10 mouse cellular contexts compared by ENCODE assay signal in the genomic region with DNA sequence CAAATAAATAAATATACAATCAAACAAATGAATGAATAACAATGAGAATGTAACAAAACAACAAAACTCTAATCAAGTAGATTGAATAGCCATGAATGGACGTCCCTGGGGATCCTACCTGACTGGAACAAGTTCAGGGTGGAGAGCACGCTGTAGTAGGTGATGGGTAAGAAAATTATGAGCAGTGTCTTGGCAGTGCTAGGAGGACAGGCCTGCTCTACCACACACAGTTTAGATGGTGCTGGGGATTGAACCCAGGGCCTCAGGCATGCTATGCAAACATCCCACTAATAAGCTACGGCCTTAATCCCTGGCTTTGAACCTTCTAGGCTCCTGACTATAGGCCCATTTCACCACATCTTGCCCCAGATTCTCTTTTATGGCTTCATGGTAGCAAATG. TPM values are rescaled to one million over a fixed set of nuclear protein-coding genes. Genes with fewer than 3 reads are reported as not detected.
DNase-seq lines count a peak whose midpoint lies in the region; ATAC-seq and TF ChIP-seq lines count a peak whose summit lies in the region.
"Had no signal": no experiment of that assay in that cellular context is flagged by ENCODE, and none has a peak within 500 bp of the region (broad histone marks: within the 10 kb centered on the region; RNA-seq: fewer than 3 reads in every experiment).

No protein-coding gene starts in this region.

- intact Hi-C loops in left cerebral cortex, postnatal 36 days (cut with DNase I) = loop anchor here (5.0 kb wide), 1 partner anchor 35 kb away; the partner anchor contains the start of gene B9d2

- TF ChIP-seq CTCF in liver, embryonic 14.5 days (IDR thresholded peaks at IDR 0.05; ENCODE audit: low read depth) = no peak
- no peak for TF ChIP-seq CTCF in stomach, postnatal 0 days (IDR thresholded peaks at IDR 0.05; ENCODE audit: low read depth)

- H3K4me2 ChIP-seq in forebrain, embryonic 16.5 days (ENCODE audit: low read length) = no peak overlapping the region
- H3K4me2 ChIP-seq in lung, embryonic 15.5 days = peak overlapping the region; percentile 74
- H3K4me2 ChIP-seq in liver, embryonic 14.5 days (ENCODE audit: low read depth) = peak overlapping the region; percentile 86
- peak overlapping the region; percentile 3; the same call in 1 of the 2 replicates for H3K4me2 ChIP-seq in stomach, postnatal 0 days (replicated peaks; ENCODE audit: low read depth)

- H3K9me3 ChIP-seq in forebrain, embryonic 10.5 days = no peaks in the 10 kb centered on the region
- no peaks in the 10 kb centered on the region for H3K9me3 ChIP-seq in forebrain, embryonic 16.5 days (ENCODE audit: control insufficient read depth, low read length)
- H3K9me3 ChIP-seq in lung, embryonic 15.5 days = no peaks in the 10 kb centered on the region
- H3K9me3 ChIP-seq in liver, embryonic 14.5 days (ENCODE audit: control insufficient read depth, low read length) = no peaks in the 10 kb centered on the region
- H3K9me3 ChIP-seq in stomach, postnatal 0 days (ENCODE audit: control insufficient read depth, low read length) = no peaks in the 10 kb centered on the region

- 89% methylated on average over 3 of the region's 3 CpGs for WGBS in forebrain, embryonic 10.5 days
- 83% methylated on average over 3 of the region's 3 CpGs for WGBS in forebrain, embryonic 16.5 days
- 88% methylated on average over 3 of the region's 3 CpGs for WGBS in lung, embryonic 15.5 days
- WGBS in liver, embryonic 14.5 days (ENCODE audit: insufficient replicate concordance) = 77% methylated on average over 3 of the region's 3 CpGs
- WGBS in stomach, postnatal 0 days = 85% methylated on average over 3 of the region's 3 CpGs

- no peak for TF ChIP-seq EP300 in liver, embryonic 14.5 days (IDR thresholded peaks at IDR 0.05; ENCODE audit: low read depth)
- TF ChIP-seq EP300 in stomach, postnatal 0 days (optimal IDR thresholded peaks at IDR 0.05) = no peak

- ATAC-seq in forebrain, embryonic 16.5 days = no peak
- ATAC-seq in lung, embryonic 15.5 days (ENCODE audit: borderline replicate concordance, extremely low read depth, low FRiP score, low TSS enrichment) = no peak
- no peak for ATAC-seq in liver, embryonic 14.5 days (ENCODE audit: insufficient read depth)
- no peak for ATAC-seq in stomach, postnatal 0 days (ENCODE audit: low FRiP score, low TSS enrichment)

- H3K27me3 ChIP-seq in forebrain, embryonic 10.5 days (ENCODE audit: poor library complexity, severe bottlenecking) = no peaks in the 10 kb centered on the region
- H3K27me3 ChIP-seq in forebrain, embryonic 16.5 days (replicated peaks; ENCODE audit: control insufficient read depth, insufficient read depth, low read length) = no peaks in the 10 kb centered on the region
- H3K27me3 ChIP-seq in lung, embryonic 15.5 days = no peaks in the 10 kb centered on the region
- no peaks in the 10 kb centered on the region for H3K27me3 ChIP-seq in liver, embryonic 14.5 days (ENCODE audit: control insufficient read depth, insufficient read depth, low read length)
- H3K27me3 ChIP-seq in stomach, postnatal 0 days (ENCODE audit: control insufficient read depth, insufficient read depth, low read length) = no peaks in the 10 kb centered on the region

- peak overlapping the region; percentile 72; the same call in 1 of the 2 replicates for H3K4me3 ChIP-seq in forebrain, embryonic 10.5 days
- no peak overlapping the region for H3K4me3 ChIP-seq in forebrain, embryonic 16.5 days (replicated peaks; ENCODE audit: low read length)
- H3K4me3 ChIP-seq in lung, embryonic 15.5 days = peak overlapping the region; percentile 61; the same call in 1 of the 2 replicates
- peak overlapping the region in 1 of 2 experiments; percentile 76; a peak in 2 of 4 replicates for H3K4me3 ChIP-seq in liver, embryonic 14.5 days (ENCODE audit: insufficient read depth in 1 of 2, low read depth in 2 of 2, low read length in 2 of 2)
- no peak overlapping the region for H3K4me3 ChIP-seq in stomach, postnatal 0 days (ENCODE audit: low read depth, low read length)

- H3K9ac ChIP-seq in forebrain, embryonic 16.5 days (replicated peaks; ENCODE audit: low read depth, low read length) = no peak overlapping the region
- no peak overlapping the region for H3K9ac ChIP-seq in lung, embryonic 15.5 days
- H3K9ac ChIP-seq in liver, embryonic 14.5 days (replicated peaks) = peak overlapping the region; percentile 76; the same call in 1 of the 2 replicates
- H3K9ac ChIP-seq in stomach, postnatal 0 days (ENCODE audit: low read length) = no peak overlapping the region

- H3K36me3 ChIP-seq in forebrain, embryonic 10.5 days (replicated peaks) = peaks cover 71% of the 10 kb centered on the region
- peaks cover 35% of the 10 kb centered on the region for H3K36me3 ChIP-seq in forebrain, embryonic 16.5 days (ENCODE audit: control insufficient read depth, insufficient read depth)
- peaks cover 58% of the 10 kb centered on the region for H3K36me3 ChIP-seq in lung, embryonic 15.5 days
- peaks cover 55% of the 10 kb centered on the region for H3K36me3 ChIP-seq in liver, embryonic 14.5 days (replicated peaks; ENCODE audit: control insufficient read depth, insufficient read depth, low read depth)
- H3K36me3 ChIP-seq in stomach, postnatal 0 days (ENCODE audit: control insufficient read depth, insufficient read depth, low read length) = peaks cover 29% of the 10 kb centered on the region

- peaks cover 23% of the 10 kb centered on the region for H3K4me1 ChIP-seq in forebrain, embryonic 10.5 days
- peaks cover 19% of the 10 kb centered on the region for H3K4me1 ChIP-seq in forebrain, embryonic 16.5 days (replicated peaks; ENCODE audit: control insufficient read depth, insufficient read depth, low read length)
- H3K4me1 ChIP-seq in lung, embryonic 15.5 days = peaks cover 20% of the 10 kb centered on the region
- H3K4me1 ChIP-seq in liver, embryonic 14.5 days (replicated peaks; ENCODE audit: control insufficient read depth in 2 of 2, insufficient read depth in 2 of 2, low read length in 1 of 2) = peaks cover 11 to 18% of the 10 kb centered on the region in 2 experiments
- H3K4me1 ChIP-seq in stomach, postnatal 0 days (replicated peaks; ENCODE audit: control insufficient read depth, insufficient read depth) = peaks cover 7% of the 10 kb centered on the region; the same call in 1 of the 2 replicates

- no peak for DNase-seq in forebrain, embryonic 10.5 days (ENCODE audit: extremely low spot score, low spot score)
- no peak for DNase-seq in lung, postnatal 4 days
- no peak for DNase-seq in liver, embryonic 14.5 days (ENCODE audit: low read depth in 3 of 3, low spot score in 3 of 3)
- no peak for DNase-seq in stomach, postnatal 0 days (ENCODE audit: low spot score)
- no peak for DNase-seq in left cerebral cortex, postnatal 36 days (ENCODE audit: low spot score in 2 of 2)
- no peak for DNase-seq in cerebellum, adult 11-12 months
- DNase-seq: cerebellum, adult 2 months; gastrocnemius, postnatal 36 days had no signal

- H3K27ac ChIP-seq in forebrain, embryonic 10.5 days = no peak overlapping the region
- H3K27ac ChIP-seq in forebrain, embryonic 16.5 days (ENCODE audit: low read length) = no peak overlapping the region
- no peak overlapping the region for H3K27ac ChIP-seq in lung, embryonic 15.5 days
- H3K27ac ChIP-seq in liver, embryonic 14.5 days = no peak overlapping the region
- no peak overlapping the region for H3K27ac ChIP-seq in stomach, postnatal 0 days (replicated peaks)

RNA-seq across cellular contexts. Expression of gene Ccdc97, which starts 1.4 kb away (rescaled TPM):
- polyA plus RNA-seq in forebrain, embryonic 10.5 days (2016; fragmentation: Nextera tagmentation; extraction: Ambion mirVana) = 28.7 and 29.6 TPM in 2 replicates
- polyA plus RNA-seq in forebrain, embryonic 16.5 days (2015; fragmentation: Nextera tagmentation; extraction: Ambion mirVana) = 29.5 and 33.7 TPM in 2 replicates
- 18.2 and 19.2 TPM in 2 replicates for polyA plus RNA-seq in lung, embryonic 15.5 days (2015; fragmentation: Nextera tagmentation; extraction: Ambion mirVana)
- 17.1 and 19.5 TPM in 2 replicates for polyA plus RNA-seq in liver, embryonic 14.5 days (2012; rRNA removed)
- polyA plus RNA-seq in liver, embryonic 14.5 days (2014; fragmentation: Nextera tagmentation; extraction: Ambion mirVana) = 11.3 and 13.2 TPM in 2 replicates
- 7.9 and 10.2 TPM in 2 replicates for polyA plus RNA-seq in stomach, postnatal 0 days (2015; fragmentation: Nextera tagmentation; extraction: Ambion mirVana)
- 10 to 100 TPM; 61.2 TPM for total RNA-seq in left cerebral cortex, postnatal 36 days (2021)

RNA-seq across cellular contexts. Expression of gene Tgfb1, which starts 30.7 kb away (rescaled TPM):
- polyA plus RNA-seq in forebrain, embryonic 10.5 days (2016; fragmentation: Nextera tagmentation; extraction: Ambion mirVana) = 0.89 and 1.2 TPM in 2 replicates
- polyA plus RNA-seq in forebrain, embryonic 16.5 days (2015; fragmentation: Nextera tagmentation; extraction: Ambion mirVana) = 0.54 and 0.93 TPM in 2 replicates
- polyA plus RNA-seq in lung, embryonic 15.5 days (2015; fragmentation: Nextera tagmentation; extraction: Ambion mirVana) = 2.9 and 3.5 TPM in 2 replicates
- 16.6 and 18.5 TPM in 2 replicates for polyA plus RNA-seq in liver, embryonic 14.5 days (2012; rRNA removed)
- polyA plus RNA-seq in liver, embryonic 14.5 days (2014; fragmentation: Nextera tagmentation; extraction: Ambion mirVana) = 3.9 and 4.3 TPM in 2 replicates
- 1.4 and 1.6 TPM in 2 replicates for polyA plus RNA-seq in stomach, postnatal 0 days (2015; fragmentation: Nextera tagmentation; extraction: Ambion mirVana)
- total RNA-seq in left cerebral cortex, postnatal 36 days (2021) = 1 to 10 TPM; 7.9 to 8.8 TPM

RNA-seq across cellular contexts. Expression of gene B9d2, which starts 36.9 kb away (rescaled TPM):
- polyA plus RNA-seq in forebrain, embryonic 10.5 days (2016; fragmentation: Nextera tagmentation; extraction: Ambion mirVana) = 36.9 and 38.1 TPM in 2 replicates
- polyA plus RNA-seq in forebrain, embryonic 16.5 days (2015; fragmentation: Nextera tagmentation; extraction: Ambion mirVana) = 35.6 and 41.3 TPM in 2 replicates
- 26.8 and 30.9 TPM in 2 replicates for polyA plus RNA-seq in lung, embryonic 15.5 days (2015; fragmentation: Nextera tagmentation; extraction: Ambion mirVana)
- polyA plus RNA-seq in liver, embryonic 14.5 days (2012; rRNA removed) = 21.9 and 28.2 TPM in 2 replicates
- polyA plus RNA-seq in liver, embryonic 14.5 days (2014; fragmentation: Nextera tagmentation; extraction: Ambion mirVana) = 18.8 and 20.4 TPM in 2 replicates
- 11.6 and 12.5 TPM in 2 replicates for polyA plus RNA-seq in stomach, postnatal 0 days (2015; fragmentation: Nextera tagmentation; extraction: Ambion mirVana)
- total RNA-seq in left cerebral cortex, postnatal 36 days (2021) = 10 to 100 TPM; 23.7 to 28.9 TPM

RNA-seq across cellular contexts. Expression of gene Hnrnpul1, which starts 37.1 kb away (rescaled TPM):
- 59.2 and 60.5 TPM in 2 replicates for polyA plus RNA-seq in forebrain, embryonic 10.5 days (2016; fragmentation: Nextera tagmentation; extraction: Ambion mirVana)
- polyA plus RNA-seq in forebrain, embryonic 16.5 days (2015; fragmentation: Nextera tagmentation; extraction: Ambion mirVana) = 44.2 and 46.6 TPM in 2 replicates
- polyA plus RNA-seq in lung, embryonic 15.5 days (2015; fragmentation: Nextera tagmentation; extraction: Ambion mirVana) = 56.9 and 58.5 TPM in 2 replicates
- 22.8 and 26.5 TPM in 2 replicates for polyA plus RNA-seq in liver, embryonic 14.5 days (2012; rRNA removed)
- 36.5 and 39.1 TPM in 2 replicates for polyA plus RNA-seq in liver, embryonic 14.5 days (2014; fragmentation: Nextera tagmentation; extraction: Ambion mirVana)
- 25.9 and 27.5 TPM in 2 replicates for polyA plus RNA-seq in stomach, postnatal 0 days (2015; fragmentation: Nextera tagmentation; extraction: Ambion mirVana)
- 100 to 1,000 TPM; 103 to 107 TPM for total RNA-seq in left cerebral cortex, postnatal 36 days (2021)

RNA-seq across cellular contexts. Expression of gene Tmem91, which starts 42.5 kb away (rescaled TPM):
- polyA plus RNA-seq in forebrain, embryonic 10.5 days (2016; fragmentation: Nextera tagmentation; extraction: Ambion mirVana) = 2.2 and 3.2 TPM in 2 replicates
- 13.5 and 28.3 TPM in 2 replicates for polyA plus RNA-seq in forebrain, embryonic 16.5 days (2015; fragmentation: Nextera tagmentation; extraction: Ambion mirVana)
- 2.1 and 2.6 TPM in 2 replicates for polyA plus RNA-seq in lung, embryonic 15.5 days (2015; fragmentation: Nextera tagmentation; extraction: Ambion mirVana)
- polyA plus RNA-seq in liver, embryonic 14.5 days (2012; rRNA removed) = 0.22 and 0.32 TPM in 2 replicates
- 0.39 and 0.51 TPM in 2 replicates for polyA plus RNA-seq in liver, embryonic 14.5 days (2014; fragmentation: Nextera tagmentation; extraction: Ambion mirVana)
- polyA plus RNA-seq in stomach, postnatal 0 days (2015; fragmentation: Nextera tagmentation; extraction: Ambion mirVana) = 0.78 and 0.92 TPM in 2 replicates
- total RNA-seq in left cerebral cortex, postnatal 36 days (2021) = 10 to 100 TPM; 25.4 to 31.4 TPM
- total RNA-seq: gastrocnemius, postnatal 36 days had no signal

Comparison
In these comparisons a context has a peak if more than half of its experiments do, and no peak if none do; other contexts are left out.
1. H3K4me3 ChIP-seq: peak in forebrain, embryonic 10.5 days (single experiment) and lung, embryonic 15.5 days (single experiment); none in forebrain, embryonic 16.5 days (single experiment) and stomach, postnatal 0 days (single experiment).